Mouse (Mus musculus): ENCODE results near the gene Farp2. TPM values are rescaled to one million over a fixed set of nuclear protein-coding genes. Genes with fewer than 3 reads are reported as not detected.

Gene Farp2
- total RNA-seq, 2 experiments from 2014 or later = 9.4 to 10.8 TPM

DNA sequence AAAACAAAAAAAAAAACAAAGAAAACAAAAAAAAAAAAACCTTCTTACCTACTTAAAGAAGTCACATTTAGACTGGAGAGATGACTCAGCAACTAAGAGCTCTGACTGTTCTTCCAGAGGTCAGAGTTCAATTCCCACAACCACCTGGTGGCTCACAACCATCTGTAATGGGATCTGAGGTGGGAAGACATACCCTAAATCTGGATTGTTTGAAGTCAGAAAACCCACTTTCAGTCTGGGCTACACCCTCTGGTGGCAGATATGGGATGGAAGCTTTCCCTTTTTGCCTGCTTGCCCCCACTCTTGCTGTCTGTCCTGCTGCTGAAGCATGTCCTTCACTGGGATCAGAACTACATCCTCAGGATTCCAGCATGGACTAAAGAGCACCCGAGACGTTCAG, 31.3 kb downstream of the Farp2 start:
- intact Hi-C loops (cut with DNase I) = no loop called here
- no peak for DNase-seq (ENCODE audit: extremely low spot score in 1 of 2, low spot score in 2 of 2)

DNA sequence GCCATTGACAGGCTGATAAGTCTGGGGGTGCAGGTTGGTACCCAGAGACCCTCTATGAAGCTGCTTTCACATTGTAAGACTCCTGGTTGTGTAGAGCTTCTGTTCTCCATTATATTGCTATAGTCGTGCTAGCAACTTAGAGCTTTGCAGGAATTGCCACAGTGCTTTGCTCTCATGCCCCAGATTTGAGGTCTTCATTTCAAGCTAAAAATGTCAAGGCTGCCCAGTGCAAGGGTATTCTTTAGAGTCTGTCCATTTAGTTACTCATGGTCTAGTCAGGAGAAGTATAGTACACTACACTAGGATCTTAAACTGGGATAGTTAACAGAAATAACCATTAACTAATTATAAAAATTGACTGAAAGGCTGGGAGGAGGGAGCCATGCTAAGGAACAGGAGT, 35.4 kb downstream of the Farp2 start:
- no peak for DNase-seq (ENCODE audit: extremely low spot score in 1 of 2, low spot score in 2 of 2)
- intact Hi-C loops (cut with DNase I) = no loop called here

DNA sequence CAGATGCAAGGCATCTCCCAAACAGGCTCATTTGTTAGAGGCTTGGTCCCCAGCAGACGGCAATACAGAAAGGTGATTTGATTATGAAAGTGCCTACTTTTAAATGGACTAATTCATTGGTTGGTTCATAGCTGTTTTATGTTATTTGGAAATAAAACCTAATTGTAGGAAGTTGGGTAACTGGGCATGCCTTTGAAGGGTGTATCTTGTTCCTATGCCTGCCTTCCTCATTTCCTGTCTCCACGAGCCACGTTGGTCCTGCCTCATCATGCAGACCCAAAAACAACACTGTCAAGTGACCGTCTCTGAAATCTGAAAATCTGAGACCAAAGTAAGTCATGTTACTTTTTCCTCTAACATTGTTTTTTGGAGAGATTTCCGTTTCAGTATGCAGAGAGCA, 39.5 kb downstream of the Farp2 start:
- intact Hi-C loops (cut with DNase I) = no loop called here

GRCm38 (mm10) chr1:93563224-93563623, 51.3 kb downstream of the Farp2 start:
- DNase-seq (ENCODE audit: extremely low spot score in 1 of 2, low spot score in 2 of 2) = no peak
- intact Hi-C loops (cut with DNase I) = no loop called here

More for the DNA sequence above, 39.5 kb downstream of the Farp2 start:
- no peak for DNase-seq (ENCODE audit: extremely low spot score in 1 of 2, low spot score in 2 of 2)

GRCm38 (mm10) chr1:93563649-93564048, 51.8 kb downstream of the Farp2 start:
- intact Hi-C loops (cut with DNase I) = no loop called here

GRCm38 (mm10) chr1:93564781-93565180, 52.9 kb downstream of the Farp2 start:
- no peak for DNase-seq (ENCODE audit: extremely low spot score in 1 of 2, low spot score in 2 of 2)
- intact Hi-C loops (cut with DNase I) = no loop called here

More at GRCm38 (mm10) chr1:93563649-93564048, 51.8 kb downstream of the Farp2 start:
- no peak for DNase-seq (ENCODE audit: extremely low spot score in 1 of 2, low spot score in 2 of 2)

GRCm38 (mm10) chr1:93567013-93567412, 55.1 kb downstream of the Farp2 start:
- DNase-seq (ENCODE audit: extremely low spot score in 1 of 2, low spot score in 2 of 2) = no peak
- intact Hi-C loops (cut with DNase I) = no loop called here

GRCm38 (mm10) chr1:93567717-93568497, 56.0 kb downstream of the Farp2 start:
- no peak for DNase-seq (ENCODE audit: extremely low spot score in 1 of 2, low spot score in 2 of 2)
- intact Hi-C loops (cut with DNase I) = no loop called here

GRCm38 (mm10) chr1:93577066-93577465, 65.2 kb downstream of the Farp2 start:
- intact Hi-C loops (cut with DNase I) = no loop called here
- no peak for DNase-seq (ENCODE audit: extremely low spot score in 1 of 2, low spot score in 2 of 2)

GRCm38 (mm10) chr1:93577861-93578260, 66.0 kb downstream of the Farp2 start:
- intact Hi-C loops (cut with DNase I) = no loop called here
- DNase-seq (ENCODE audit: extremely low spot score in 1 of 2, low spot score in 2 of 2) = peak in 1 of 2 experiments; percentile 7

DNA sequence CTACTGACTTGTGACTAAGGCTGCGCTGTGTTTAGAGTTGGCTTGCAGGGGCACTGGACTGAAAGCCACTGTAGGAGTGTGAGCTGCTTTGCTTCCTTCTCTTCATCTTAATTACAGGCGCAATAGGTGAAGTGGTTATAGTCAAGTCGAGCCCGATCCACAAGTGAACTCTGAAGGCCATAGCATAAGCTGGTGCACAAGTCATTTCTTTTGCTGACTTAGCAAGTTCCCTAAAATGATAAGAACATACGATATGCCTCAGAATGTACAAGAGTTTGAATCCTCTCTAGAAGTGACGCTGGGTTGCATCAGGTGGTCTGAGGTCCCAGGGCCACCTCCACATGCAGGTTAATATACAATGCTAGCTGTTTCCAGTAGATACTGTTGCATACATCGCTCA, 69.7 kb downstream of the Farp2 start:
- intact Hi-C loops (cut with DNase I) = no loop called here
- no peak for DNase-seq (ENCODE audit: extremely low spot score in 1 of 2, low spot score in 2 of 2)

- intact Hi-C loops (cut with DNase I) = no loop called here
- DNase-seq (ENCODE audit: extremely low spot score in 1 of 2, low spot score in 2 of 2) = no peak
Observed at GRCm38 (mm10) chr1:93588346-93588745, 76.5 kb downstream of the Farp2 start.

DNA sequence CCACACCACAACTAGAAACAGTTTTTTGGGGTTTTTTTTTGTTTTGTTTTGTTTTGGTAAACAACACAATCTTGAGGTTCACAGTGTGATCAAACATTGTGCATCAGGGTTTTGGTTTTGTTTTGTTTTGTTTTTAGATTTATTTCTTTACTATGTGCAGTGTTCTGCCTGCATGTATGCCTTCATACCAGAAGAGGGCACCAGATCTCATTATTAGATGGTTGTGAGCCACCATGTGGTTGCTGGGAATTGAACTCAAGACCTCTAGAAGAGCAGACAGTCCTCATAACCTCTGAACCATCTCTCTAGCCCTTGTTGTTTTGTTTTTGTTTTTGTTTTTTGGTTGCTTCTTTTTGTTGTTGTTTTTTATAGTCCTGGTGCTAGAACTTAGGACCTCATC, 82.1 kb downstream of the Farp2 start:
- DNase-seq (ENCODE audit: extremely low spot score in 1 of 2, low spot score in 2 of 2) = no peak
- intact Hi-C loops (cut with DNase I) = no loop called here

- intact Hi-C loops (cut with DNase I) = no loop called here
- no peak for DNase-seq (ENCODE audit: extremely low spot score in 1 of 2, low spot score in 2 of 2)
Observed at GRCm38 (mm10) chr1:93595916-93596315, 84.0 kb downstream of the Farp2 start.

- DNase-seq (ENCODE audit: extremely low spot score in 1 of 2, low spot score in 2 of 2) = no peak
- intact Hi-C loops (cut with DNase I) = no loop called here
Observed at GRCm38 (mm10) chr1:93602911-93603310, 91.0 kb downstream of the Farp2 start.

DNA sequence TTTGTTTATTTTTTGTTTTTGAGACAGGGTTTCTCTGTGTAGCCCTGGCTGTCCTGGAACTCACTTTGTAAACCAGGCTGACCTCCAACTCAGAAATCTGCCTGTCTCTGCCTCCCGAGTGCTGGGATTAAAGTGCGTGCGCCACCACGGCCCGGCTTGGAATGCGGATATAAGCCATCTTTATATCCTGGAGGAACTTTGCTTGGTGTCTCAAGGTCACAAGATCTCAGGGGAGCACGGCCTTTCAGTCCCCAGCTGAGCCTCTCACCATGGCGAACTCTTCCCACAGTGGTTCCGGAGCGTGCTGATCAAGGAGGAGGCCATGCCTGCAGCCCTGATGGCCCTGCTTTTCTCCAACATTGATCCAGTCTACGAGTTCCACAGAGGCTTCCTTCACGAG, 92.0 kb downstream of the Farp2 start:
- intact Hi-C loops (cut with DNase I) = no loop called here
- DNase-seq (ENCODE audit: extremely low spot score in 1 of 2, low spot score in 2 of 2) = no peak

DNA sequence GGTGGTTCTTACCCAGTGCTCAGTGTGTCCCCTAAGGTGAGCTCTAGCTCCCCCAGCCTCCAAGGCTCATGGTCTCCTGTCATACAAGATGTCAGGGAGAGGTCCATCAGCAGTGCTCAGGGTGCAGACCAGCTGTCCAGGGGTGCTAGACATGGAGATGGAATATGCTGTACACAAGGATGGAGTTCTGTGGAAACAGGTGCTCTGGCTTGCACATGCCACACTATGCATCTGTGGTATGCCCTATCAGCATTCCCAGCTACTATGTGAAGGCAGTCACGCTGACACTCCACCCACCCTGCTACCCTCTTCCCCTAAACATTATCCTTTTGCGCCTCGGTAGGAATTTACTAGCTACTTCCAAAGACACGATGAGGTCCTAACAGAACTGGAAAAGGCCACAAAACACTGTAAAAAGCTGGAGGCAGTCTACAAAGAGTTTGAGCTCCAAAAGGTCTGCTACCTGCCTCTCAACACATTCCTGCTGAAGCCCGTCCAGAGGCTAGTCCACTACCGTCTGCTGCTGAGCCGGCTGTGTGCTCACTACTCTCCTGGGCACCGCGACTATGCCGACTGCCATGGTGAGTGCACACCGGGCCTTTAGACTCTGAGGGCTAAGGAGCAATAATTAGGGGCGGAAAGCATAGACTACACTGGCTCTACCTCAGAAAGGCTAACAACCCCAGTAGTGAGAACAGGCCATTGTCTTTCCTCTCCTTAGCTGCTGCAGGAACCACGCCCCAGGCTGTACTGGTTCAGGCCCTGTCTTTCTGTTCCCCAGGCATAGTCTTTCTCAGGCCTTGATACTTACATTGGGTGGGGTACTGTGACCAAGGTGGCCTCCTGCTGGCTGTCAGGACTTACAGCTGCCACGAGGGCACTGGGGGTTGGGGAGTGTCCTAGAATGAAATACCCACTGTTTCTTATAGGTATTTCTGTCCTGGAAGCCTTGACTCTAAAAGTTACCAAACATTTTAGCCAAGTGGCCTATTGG, 95.5 kb downstream of the Farp2 start:
- intact Hi-C loops (cut with DNase I) = no loop called here

DNA sequence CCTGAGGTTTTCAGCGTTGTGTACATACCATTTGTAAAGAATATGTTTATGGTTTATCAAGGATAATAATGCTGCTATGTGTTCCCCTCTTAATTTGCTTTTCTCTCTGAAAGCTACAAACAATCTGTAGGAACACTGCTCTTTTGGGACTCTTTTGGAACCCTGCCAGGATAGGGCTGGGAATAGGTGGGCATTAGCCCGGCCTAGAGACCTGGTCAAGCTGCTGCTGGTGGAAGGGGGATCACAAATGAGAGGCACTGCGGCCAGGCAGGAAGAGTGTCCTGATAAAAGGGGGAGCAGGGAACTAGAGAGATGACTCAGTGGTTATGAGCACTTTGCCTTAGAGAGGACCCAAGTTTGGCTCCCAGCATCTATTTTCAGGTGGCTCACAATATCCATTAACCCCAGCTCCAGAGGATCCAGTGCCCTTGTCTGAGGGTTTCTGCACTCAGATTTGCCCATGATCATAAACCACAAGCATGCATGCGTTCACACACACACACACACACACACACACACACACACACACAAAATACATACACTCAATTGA, 96.9 kb downstream of the Farp2 start:
- intact Hi-C loops (cut with DNase I) = no loop called here
- DNase-seq (ENCODE audit: extremely low spot score in 1 of 2, low spot score in 2 of 2) = no peak

More for the DNA sequence above, 95.5 kb downstream of the Farp2 start:
- no peak for DNase-seq (ENCODE audit: extremely low spot score in 1 of 2, low spot score in 2 of 2)

- DNase-seq (ENCODE audit: extremely low spot score in 1 of 2, low spot score in 2 of 2) = no peak
- intact Hi-C loops (cut with DNase I) = no loop called here
Observed at GRCm38 (mm10) chr1:93609762-93610161, 97.9 kb downstream of the Farp2 start.
